Mouse (Mus musculus): Measurements from ENCODE around the gene Adamtsl3. TPM values are rescaled to one million over a fixed set of nuclear protein-coding genes. Genes with fewer than 3 reads are reported as not detected.
"Not testable (repeated sequence)": the region's sequence is repeated elsewhere in the genome, so short reads cannot be mapped to it uniquely, and the experiment has no call there.

Gene Adamtsl3
- total RNA-seq, 2 experiments from 2014 or later: 1.4 to 3.2 TPM

GRCm38 (mm10) chr7:82420329-82421052 lies 85.0 kb downstream of the Adamtsl3 start:
- DNase-seq (ENCODE audit: low spot score in 2 of 2): not testable (repeated sequence)

GRCm38 (mm10) chr7:82422561-82422960 lies 87.1 kb downstream of the Adamtsl3 start:
- no peak for DNase-seq (ENCODE audit: low spot score in 2 of 2)

DNA sequence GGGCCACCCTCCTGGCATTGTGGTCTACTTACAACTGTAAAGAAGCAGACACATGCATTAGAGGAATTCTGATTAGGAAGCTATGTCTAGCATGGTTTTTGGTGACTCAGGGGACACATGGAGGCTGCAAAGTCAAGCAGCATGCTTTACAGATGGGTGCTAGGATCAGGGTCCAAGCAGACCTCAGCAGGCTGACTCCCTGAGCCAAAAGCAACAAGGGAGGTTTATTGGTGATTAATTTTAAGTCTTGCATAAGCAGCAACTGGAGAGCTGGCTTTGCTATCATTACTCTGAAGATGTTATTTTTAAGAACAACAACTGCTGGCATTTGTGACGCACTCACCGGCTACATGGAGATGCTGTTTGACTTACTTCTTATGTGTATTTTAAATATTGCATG lies 88.1 kb downstream of the Adamtsl3 start:
- no peak for DNase-seq (ENCODE audit: low spot score in 2 of 2)

GRCm38 (mm10) chr7:82424281-82424680 lies 88.8 kb downstream of the Adamtsl3 start:
- no peak for DNase-seq (ENCODE audit: low spot score in 2 of 2)

- DNase-seq (ENCODE audit: low spot score in 2 of 2): no peak
These were observed 89.9 kb downstream of the Adamtsl3 start for GRCm38 (mm10) chr7:82425374-82425773.

DNA sequence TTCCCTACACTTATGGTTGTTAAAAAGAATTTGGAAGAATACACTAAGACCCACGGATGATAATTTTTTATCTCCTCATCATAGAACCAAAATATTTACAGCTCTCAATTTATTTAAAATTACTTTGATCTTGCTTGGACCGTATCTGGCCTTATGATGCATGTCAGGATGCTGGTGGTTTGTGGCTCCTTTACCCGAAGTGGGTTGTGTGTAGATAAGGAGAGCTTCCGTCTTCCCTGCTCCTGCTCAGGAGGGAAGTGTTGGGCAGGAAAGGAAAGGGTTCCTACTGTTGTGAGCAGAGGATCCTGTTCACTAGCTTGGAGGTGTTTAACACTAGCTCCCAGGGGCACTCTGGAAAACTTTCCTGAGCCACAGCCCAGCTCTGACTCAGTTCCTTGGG lies 94.0 kb downstream of the Adamtsl3 start:
- DNase-seq (ENCODE audit: low spot score in 2 of 2): no peak

GRCm38 (mm10) chr7:82431572-82431971 lies 96.1 kb downstream of the Adamtsl3 start:
- no peak for DNase-seq (ENCODE audit: low spot score in 2 of 2)

GRCm38 (mm10) chr7:82433226-82433625 lies 97.7 kb downstream of the Adamtsl3 start:
- DNase-seq (ENCODE audit: low spot score in 2 of 2): no peak

DNA sequence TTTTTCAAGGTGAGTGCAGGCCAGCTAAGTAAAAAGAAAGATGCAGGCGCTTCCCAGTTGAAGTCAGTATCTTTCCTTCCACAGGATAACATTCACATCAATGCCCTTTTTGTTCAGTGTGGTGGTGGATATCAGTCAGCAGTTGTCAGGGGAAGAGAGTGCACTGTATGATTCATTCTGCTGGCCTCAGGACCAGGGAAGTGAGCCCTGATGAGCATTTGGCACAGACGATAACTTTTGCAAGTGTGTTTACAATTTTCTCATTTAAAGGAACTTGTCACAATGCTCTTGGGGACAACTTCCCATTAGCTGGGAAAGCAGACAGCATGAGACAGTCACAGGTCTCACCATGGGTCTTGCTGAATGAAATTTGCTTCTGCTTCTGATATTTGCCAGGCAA lies 122.9 kb downstream of the Adamtsl3 start:
- no peak for DNase-seq (ENCODE audit: low spot score in 2 of 2)

DNA sequence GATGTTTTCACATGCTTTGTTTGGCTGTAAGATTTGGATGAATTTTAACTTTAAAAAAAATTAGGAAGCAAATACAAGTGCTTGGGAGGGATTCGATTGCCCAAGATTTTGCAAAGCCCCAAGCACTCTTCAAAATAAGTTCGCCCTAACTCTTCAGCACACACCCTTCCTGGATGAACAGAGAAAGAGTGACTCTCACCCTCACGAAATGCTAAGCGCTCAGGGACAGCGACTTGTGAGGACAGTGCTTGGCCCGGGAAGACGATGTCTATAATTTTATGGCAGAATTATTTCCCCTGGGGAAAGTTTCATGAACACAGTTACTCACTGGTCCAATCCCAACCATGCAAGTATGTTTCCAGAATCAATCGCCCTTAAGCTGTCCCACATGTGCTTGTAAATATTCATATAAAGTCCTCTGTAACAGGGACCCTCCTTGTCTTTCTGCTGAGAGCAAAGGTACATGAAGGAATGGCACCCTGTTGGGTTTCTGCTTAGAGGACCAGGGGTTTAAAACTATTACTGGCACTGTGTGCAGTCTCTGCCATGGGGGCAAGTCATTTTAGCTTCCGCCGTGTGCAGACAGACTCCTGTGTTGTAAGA lies 127.5 kb downstream of the Adamtsl3 start:
- no peak for DNase-seq (ENCODE audit: low spot score in 2 of 2)

DNA sequence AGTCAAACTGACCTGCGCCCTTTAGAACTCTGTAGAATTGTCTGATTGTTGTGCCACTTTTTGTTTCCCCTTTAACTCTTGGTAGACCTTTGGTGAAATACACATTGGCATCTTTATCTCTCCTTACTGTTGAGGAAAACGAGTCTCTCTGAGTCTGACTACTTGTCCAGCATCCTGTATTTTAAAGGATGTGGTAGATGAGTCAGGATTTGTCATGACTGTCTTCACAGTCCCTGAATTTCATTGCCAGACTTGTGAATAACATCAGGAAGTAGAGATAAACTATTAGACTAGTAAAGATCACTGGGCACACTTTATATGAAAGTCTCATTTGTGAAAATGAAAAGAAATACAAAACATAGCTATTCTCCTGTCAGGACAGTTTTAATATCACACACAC lies 128.9 kb downstream of the Adamtsl3 start:
- no peak for DNase-seq (ENCODE audit: low spot score in 2 of 2)

DNA sequence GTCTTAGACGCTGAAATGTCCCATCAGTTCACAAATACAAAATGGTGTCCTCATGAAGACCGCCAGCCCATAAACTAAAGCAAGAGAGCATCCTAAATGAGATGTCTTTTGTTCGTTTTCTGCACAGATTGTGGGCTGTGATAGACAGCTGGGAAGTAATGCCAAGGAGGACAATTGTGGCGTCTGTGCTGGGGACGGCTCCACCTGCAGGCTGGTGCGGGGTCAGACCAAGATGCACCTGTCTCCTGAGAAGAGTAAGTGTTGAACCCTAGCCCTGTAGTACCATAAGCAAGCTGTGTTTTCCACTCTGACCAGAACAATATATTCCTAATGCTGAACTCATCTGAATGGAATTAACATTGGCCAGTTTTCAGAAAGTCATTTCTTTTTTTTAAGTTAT lies 129.9 kb downstream of the Adamtsl3 start:
- DNase-seq (ENCODE audit: low spot score in 2 of 2): no peak

GRCm38 (mm10) chr7:82476441-82477221 lies 141.1 kb downstream of the Adamtsl3 start:
- no peak for DNase-seq (ENCODE audit: low spot score in 2 of 2)

- no peak for DNase-seq (ENCODE audit: low spot score in 2 of 2)
These were observed 143.0 kb downstream of the Adamtsl3 start for GRCm38 (mm10) chr7:82478461-82478860.

DNA sequence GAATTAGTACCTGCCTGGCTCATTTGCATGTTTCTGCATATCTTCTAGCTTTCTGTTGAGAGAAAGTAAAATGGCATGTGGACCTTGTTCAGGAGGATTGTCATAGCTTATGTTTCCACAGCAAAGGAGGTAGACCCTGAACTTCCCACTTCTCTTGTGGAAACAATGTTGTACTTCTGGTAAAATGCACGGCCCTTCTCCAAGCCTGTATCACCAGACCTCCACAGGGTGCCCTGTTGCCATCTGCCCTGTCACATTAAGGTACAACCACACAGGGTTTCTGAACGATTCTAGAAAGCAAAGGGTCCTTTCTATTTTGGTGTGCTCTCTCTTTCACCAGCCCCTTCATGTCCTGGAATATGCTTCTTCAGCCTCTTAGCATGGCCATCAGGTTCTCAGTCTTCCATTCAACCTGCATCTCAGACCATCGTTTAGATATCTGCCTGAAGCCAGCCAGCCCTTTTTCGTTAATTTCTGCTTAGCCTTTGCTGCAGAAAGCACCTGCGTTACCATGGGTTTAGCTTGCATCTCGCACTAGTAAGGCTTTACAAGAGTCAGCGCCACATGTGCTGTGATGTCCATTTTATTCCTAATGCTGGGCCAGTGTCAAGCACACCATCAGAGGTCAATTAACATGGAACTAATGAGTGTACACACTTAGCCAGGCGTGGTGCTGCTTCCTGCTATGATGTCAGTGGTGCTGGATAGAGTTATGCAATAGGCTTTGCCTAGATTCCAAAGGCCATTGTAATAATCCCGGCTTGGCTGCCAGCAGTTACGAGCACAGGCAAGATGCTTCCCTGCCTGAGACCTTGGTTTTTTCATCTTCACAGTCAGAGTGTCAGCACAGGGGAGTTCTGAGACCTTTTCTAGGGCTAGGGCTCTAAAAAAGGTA lies 143.6 kb downstream of the Adamtsl3 start:
- no peak for DNase-seq (ENCODE audit: low spot score in 2 of 2)

DNA sequence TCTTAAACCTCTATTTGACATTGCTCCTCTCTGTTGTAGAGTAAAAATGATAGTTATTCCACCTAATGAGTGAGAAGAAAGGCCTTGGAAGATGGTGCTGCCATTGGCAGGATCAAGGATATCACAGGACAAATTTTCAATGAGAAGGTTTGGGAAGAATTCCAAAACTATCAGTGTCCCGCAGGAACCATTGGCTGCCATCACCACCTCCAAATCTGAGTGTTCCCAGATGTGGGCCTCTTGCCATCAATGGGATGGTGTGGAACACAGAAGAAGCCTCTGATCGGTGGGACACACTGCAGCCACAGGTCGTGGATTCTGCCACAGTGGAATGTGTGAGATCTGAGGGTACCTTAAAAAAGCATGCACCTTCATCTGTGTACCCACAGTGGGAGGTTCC lies 147.9 kb downstream of the Adamtsl3 start:
- DNase-seq (ENCODE audit: low spot score in 2 of 2): no peak

DNA sequence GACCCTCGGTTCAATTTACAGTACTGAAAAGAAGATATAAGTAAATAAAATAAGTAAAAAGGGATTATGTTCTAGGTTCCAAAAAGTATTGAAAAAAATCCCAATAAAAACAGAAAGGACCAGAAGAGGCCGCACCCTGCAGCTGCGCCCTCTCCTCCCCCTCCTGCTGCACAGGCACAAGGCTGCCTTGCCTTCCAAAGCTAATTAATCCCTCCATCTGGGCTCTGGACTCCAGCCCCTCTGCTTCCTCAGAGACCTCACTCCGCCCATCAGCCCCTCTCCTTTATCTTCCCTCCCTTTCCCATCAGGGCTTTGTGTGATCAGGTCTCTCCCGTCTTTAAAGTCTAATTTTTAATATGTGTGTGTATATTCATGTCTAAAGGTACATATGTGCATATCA lies 149.3 kb downstream of the Adamtsl3 start:
- DNase-seq (ENCODE audit: low spot score in 2 of 2): no peak

DNA sequence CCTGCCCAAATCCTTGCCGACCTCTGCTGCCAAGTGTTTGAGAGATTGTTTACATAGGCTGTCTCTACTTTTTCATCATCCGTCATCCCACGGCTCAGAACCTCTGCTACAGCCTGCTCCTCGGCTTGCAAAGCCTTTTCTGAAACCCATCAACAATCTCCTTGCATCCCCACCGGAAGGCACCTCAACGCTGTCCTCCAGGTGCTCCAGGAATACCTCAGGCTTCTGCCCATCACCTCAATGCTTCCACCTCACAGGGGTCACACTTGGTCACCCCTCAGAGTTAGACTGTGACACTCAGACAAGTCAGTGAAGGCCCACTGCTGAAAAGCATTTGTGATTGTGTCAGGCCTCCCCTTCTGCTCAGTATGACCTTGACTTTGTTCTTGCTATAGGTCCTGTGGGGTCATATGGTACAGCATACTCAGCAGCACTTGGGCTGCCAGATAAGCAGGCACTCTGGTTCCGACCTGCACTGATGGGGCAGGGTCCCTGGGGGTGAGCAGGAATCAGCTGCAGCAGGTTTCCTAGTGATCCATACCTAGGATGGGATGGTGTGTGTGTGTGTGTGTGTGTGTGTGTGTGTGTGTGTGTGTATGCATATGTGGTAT lies 150.0 kb downstream of the Adamtsl3 start:
- DNase-seq (ENCODE audit: low spot score in 2 of 2): no peak

DNA sequence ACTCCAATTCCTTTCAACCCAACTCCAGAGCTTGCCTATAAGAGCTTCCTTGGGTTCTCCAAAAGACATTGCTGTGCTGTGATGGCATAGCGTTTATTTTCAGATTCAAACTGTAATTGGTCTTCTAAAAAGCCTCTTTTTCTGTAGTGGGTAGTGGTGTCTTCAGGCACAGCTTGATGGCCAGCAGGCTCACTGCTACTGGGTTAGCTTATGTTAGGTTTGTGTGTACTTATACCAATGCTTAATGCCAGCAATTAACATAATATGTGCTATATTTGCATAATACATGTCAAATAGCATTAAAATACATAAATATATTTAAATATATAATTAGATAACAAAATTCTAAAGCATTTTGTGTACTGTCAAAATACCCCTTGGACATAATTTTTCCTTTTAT lies 155.5 kb downstream of the Adamtsl3 start:
- DNase-seq (ENCODE audit: low spot score in 2 of 2): no peak

DNA sequence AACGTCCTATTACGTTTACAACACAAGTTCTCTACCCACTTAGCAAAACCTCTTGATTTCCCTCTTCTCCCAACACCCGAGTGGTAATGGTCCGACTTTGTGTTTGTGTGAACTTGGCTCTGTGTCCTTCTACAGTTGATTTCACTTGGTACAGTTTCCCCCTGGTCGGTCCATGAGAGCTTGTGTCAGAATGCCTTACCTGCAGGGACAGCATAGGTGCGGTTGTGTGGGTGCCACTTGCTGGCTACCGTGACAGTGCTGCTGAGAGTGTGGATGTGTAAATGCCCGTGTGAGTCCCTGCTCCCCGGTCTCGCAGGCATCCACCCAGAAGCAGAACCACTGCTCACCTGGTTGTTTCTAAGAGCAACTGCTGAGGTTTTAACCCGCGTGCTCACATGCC lies 157.4 kb downstream of the Adamtsl3 start:
- no peak for DNase-seq (ENCODE audit: low spot score in 2 of 2)

DNA sequence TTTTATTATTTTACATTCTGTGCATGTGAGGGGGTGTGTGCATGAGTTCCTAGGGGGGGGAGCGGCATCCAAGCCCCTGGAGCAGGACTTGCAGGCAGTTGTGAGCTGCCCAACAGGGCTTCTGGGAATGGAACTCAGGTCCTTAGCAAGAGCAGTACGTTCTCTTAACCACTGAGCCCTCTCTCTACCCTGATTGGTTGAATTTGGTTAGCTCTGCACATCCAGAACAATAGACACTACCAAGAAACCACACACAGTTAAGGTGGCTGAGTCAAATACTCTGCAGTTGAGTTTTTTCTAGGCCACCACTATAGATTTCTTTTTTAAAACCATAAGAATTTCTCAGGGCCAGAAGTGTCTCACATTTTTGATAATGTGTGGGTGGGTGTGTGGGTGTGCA lies 158.7 kb downstream of the Adamtsl3 start:
- DNase-seq (ENCODE audit: low spot score in 2 of 2): no peak

Data from layer of hippocampus, postnatal 14 days (tissue).